Mouse (Mus musculus) B cell, adult 67 days (primary cell): Measurements from ENCODE around the gene Emc4. TPM values are rescaled to one million over a fixed set of nuclear protein-coding genes. Genes with fewer than 3 reads are reported as not detected.

Source experiments
- total RNA-seq, 2 experiments: library from RNA; stranded (reverse); gene quantifications; 4 replicates each; pipeline ENCODE4 v1.2.4; 2023

Emc4 gene
- total RNA-seq: 10 to 100 TPM; 29.0 to 29.5 TPM

GRCm38 (mm10) chr2:112367726-112368673 is at the start of gene Emc4:
TSS of gene Emc4 (minus strand) at chr2:112368027.

GRCm38 (mm10) chr2:112378973-112379898 is 11.4 kb upstream of the Emc4 start, which contains the start of gene Katnbl1:
TSS of gene Katnbl1 (plus strand) at chr2:112379211.

Other genes with a start within 250 kb of the Emc4 start
- gene Olfr1316, start 233.1 kb downstream of the Emc4 start, total RNA-seq: not detected
- not detected for gene Olfr1317, start 227.7 kb downstream of the Emc4 start, total RNA-seq
- not detected for gene Olfr1318, start 213.8 kb downstream of the Emc4 start, total RNA-seq
- 10 to 100 TPM in 1 of 2 experiments, 1 to 10 TPM in 1; 9.5 to 10.7 TPM for gene Lpcat4, start 128.6 kb downstream of the Emc4 start, total RNA-seq
- not detected for gene Nutm1, start 108.7 kb downstream of the Emc4 start, total RNA-seq
- 10 to 100 TPM; 72.2 to 76.9 TPM for gene Nop10, start 106.1 kb downstream of the Emc4 start, total RNA-seq
- 100 to 1,000 TPM; 358 to 399 TPM for gene Slc12a6, start 102.2 kb downstream of the Emc4 start, total RNA-seq
- gene Gm21985, start 101.7 kb downstream of the Emc4 start, total RNA-seq: under 1 TPM; 0.32 to 0.36 TPM
- gene Katnbl1, start 11.2 kb upstream of the Emc4 start, total RNA-seq: 10 to 100 TPM; 11.8 to 13.6 TPM
- gene Emc7, start 87.0 kb upstream of the Emc4 start, total RNA-seq: 10 to 100 TPM in 1 of 2 experiments, 1 to 10 TPM in 1; 9.3 to 11.1 TPM
- not detected for gene Chrm5, start 112.7 kb upstream of the Emc4 start, total RNA-seq
- gene Aven, start 124.9 kb upstream of the Emc4 start, total RNA-seq: 10 to 100 TPM; 14.3 to 14.4 TPM